Mouse (Mus musculus) T-helper 1 cell (primary cell): Measurements from ENCODE around the gene Tulp1.
"Not testable (repeated sequence)": the region's sequence is repeated elsewhere in the genome, so short reads cannot be mapped to it uniquely, and the experiment has no call there.

Source experiments
- in situ Hi-C: fragments of 300-600 bp; cut with MboI, MseI; formaldehyde crosslinking; loops from one replicate; pipeline ENCODE4 v1.15.1; 2025; ENCODE audit warnings: high pct_unique_total_duplicates

The Tulp1 gene

GRCm38 (mm10) chr17:28369056-28369455 is 4.0 kb upstream of the Tulp1 start:
- in situ Hi-C loops: no loop called here

- in situ Hi-C loops: no loop called here
Observed at GRCm38 (mm10) chr17:28368449-28368848, 3.4 kb upstream of the Tulp1 start.

GRCm38 (mm10) chr17:28363507-28363906 is 1.5 kb downstream of the Tulp1 start:
- in situ Hi-C loops: no loop called here

- in situ Hi-C loops: no loop called here
Observed at GRCm38 (mm10) chr17:28362653-28363292, 2.2 kb downstream of the Tulp1 start.

GRCm38 (mm10) chr17:28361921-28362652 is 2.9 kb downstream of the Tulp1 start:
- in situ Hi-C loops: no loop called here

GRCm38 (mm10) chr17:28360531-28361277 is 4.3 kb downstream of the Tulp1 start:
- in situ Hi-C loops: no loop called here

- in situ Hi-C loops: not testable (repeated sequence)
Observed at GRCm38 (mm10) chr17:28358576-28359261, 6.3 kb downstream of the Tulp1 start.

- in situ Hi-C loops: no loop called here
Observed at GRCm38 (mm10) chr17:28355871-28356270, 9.2 kb downstream of the Tulp1 start.

- in situ Hi-C loops: no loop called here
Observed at GRCm38 (mm10) chr17:28352018-28352417, 13.0 kb downstream of the Tulp1 start.

- in situ Hi-C loops: no loop called here
Observed at GRCm38 (mm10) chr17:28351353-28351890, 13.6 kb downstream of the Tulp1 start.

GRCm38 (mm10) chr17:28350466-28351352 is 14.3 kb downstream of the Tulp1 start, which contains the start of gene Tead3:
TSS of gene Tead3 (minus strand) at chr17:28350817.
- in situ Hi-C loops: no loop called here

- in situ Hi-C loops: no loop called here
Observed at GRCm38 (mm10) chr17:28349901-28350465, 15.0 kb downstream of the Tulp1 start.

- in situ Hi-C loops: no loop called here
Observed at GRCm38 (mm10) chr17:28349264-28349880, 15.7 kb downstream of the Tulp1 start.

- in situ Hi-C loops: no loop called here
Observed at GRCm38 (mm10) chr17:28348211-28348610, 16.8 kb downstream of the Tulp1 start.

GRCm38 (mm10) chr17:28347327-28347726 is 17.7 kb downstream of the Tulp1 start:
- in situ Hi-C loops: no loop called here

- in situ Hi-C loops: no loop called here
Observed at GRCm38 (mm10) chr17:28345882-28346281, 19.1 kb downstream of the Tulp1 start.

- in situ Hi-C loops: no loop called here
Observed at GRCm38 (mm10) chr17:28345271-28345721, 19.7 kb downstream of the Tulp1 start.

GRCm38 (mm10) chr17:28344670-28345069 is 20.4 kb downstream of the Tulp1 start:
- in situ Hi-C loops: no loop called here

GRCm38 (mm10) chr17:28344050-28344607 is 20.9 kb downstream of the Tulp1 start:
- in situ Hi-C loops: no loop called here
